Mouse (Mus musculus) kidney, adult 8-10 months (tissue): Measurements from ENCODE around the gene Mybl2.
A peak's percentile ranks its signal among the peaks of the same experiment; 100 is the strongest.

Experiments
- DNase-seq, 2 experiments: peaks; one replicate each; pipeline ENCODE4 v3.0.0; 2022

Mybl2 gene

DNA sequence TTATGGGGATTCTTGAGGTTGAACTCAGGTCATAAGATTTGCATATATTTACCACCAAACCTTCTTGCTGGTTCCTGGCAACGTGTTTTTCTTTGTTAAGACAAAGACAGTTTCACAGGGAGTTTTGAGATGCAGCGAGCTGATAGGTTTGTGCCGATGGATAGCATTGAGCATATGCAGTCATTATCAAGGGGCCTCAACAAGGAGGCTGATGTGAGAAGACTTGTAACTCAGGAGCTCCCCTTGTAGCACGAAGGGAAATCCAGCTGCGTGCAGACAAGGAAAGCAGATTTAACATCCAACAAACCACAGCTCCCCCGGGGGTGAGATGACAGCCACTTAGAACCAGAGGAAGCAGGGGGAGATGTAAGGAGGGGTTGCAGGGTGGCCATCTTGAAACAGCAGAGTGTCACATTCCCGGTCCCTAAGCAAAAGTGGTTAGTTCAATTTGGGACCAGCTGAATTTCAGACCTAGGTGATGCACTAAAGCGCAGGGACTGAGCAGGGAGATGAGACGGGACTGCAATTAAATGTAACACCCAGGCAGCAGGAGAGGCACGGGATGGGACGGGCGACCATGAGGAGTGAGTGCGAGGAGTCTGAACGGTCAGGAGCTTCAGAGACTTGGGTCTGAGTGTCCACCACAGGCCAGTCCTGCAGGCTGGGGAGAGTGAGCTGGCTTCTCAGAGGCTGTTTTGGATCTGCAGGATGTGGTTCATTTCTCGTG, 66.3 kb downstream of the Mybl2 start:
- DNase-seq, result no peak

DNA sequence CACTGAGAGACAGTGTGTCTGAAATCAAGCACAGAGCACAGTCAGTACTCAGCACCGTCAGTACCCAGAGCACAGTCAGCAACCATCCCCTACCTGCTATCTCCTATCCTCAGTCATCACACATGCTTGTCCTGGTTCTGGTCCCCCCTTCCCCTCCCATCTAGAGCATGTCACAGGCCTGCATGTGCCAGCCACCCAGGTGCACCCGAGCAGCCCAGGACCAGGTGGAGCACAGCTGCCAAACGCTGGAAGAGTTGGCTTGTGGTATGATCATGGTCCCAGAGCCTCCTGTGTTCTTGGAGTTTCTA, 66.8 kb downstream of the Mybl2 start:
- DNase-seq, result no peak

DNA sequence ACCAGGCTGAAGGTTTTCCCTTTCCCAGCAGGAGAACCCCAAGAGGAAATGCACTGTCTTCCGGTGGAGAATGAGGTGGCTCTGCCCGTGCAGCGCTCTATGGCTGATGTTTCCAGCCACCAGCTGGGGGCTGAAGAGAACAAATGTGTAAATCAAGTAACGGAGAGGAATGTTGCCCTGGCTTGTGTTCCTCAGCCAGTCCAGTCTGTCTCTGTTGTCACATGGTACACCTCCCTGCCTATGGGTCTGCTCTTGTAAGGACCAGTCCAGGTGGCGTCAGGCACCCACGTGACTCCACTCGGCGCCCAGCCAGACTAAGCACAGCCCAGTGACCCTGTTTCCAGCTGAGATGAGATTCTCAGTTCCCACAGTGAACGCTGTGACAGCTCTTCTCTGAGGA, 67.8 kb downstream of the Mybl2 start:
- peak; percentile 47 to 58 for DNase-seq

DNA sequence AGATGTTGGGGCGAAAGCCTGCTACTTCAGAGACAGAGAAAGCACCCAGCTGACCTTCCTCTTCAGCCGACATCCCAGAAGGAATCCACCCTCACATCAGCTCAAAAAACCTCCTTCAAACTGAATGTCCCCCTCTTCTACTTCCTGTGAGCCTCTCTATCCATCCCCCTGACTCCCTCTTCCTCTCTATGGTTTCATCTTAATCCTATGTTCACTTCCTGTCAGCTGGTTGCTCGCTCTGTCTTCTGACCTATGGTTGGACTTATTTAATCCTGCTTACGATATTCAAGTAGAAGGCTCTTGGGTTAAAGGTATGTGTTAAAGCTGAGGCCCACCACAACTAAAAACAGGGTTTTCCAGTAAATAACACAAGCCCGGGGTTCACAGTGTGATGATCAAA, 69.0 kb downstream of the Mybl2 start:
- no peak for DNase-seq

DNA sequence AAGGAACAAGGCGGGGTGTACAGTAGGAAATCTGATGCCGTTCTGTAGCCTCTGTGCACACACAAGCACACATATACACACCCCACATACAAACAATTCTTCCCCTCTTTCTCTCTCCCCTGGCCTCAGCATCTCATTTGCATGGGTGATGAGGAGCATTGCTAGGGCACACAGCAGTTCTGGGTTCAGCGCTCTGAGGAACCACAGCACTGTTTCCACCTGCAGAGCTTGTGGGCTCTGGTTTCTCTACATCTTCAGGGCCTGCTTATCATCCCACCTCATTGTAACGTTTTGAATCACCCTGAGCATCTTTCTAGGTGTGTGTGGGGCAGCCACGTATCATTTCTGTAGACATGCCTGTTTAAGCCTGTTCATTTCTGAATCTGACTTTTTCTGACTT, 76.3 kb downstream of the Mybl2 start:
- no peak for DNase-seq

DNA sequence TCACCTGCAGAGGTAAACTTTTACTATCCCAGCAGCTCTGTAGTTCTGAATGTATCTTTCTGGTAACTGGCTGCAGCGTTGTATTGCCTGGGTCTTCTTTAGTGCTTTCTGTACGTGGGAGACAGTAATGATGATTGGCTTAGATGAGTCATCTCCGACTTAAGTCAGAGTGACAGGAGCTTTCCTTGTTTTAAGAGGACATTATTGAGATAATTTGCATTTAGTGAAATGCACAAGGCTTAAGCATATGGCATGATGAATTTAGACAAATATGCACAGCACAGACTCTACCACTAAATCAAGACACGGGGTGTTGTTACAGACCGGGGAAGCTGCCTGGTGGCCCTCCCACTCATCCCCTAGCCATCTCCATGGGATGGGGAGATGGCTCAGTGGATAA, 77.8 kb downstream of the Mybl2 start:
- DNase-seq, result no peak
